Mouse (Mus musculus): ENCODE measurements at regions not wholly inside any gene's neighbourhood (a gene's known extent, or its start where the extent isn't known, plus 50 kb on each side); places are given as distances from the start of the nearest gene placed in this dataset.

DNA sequence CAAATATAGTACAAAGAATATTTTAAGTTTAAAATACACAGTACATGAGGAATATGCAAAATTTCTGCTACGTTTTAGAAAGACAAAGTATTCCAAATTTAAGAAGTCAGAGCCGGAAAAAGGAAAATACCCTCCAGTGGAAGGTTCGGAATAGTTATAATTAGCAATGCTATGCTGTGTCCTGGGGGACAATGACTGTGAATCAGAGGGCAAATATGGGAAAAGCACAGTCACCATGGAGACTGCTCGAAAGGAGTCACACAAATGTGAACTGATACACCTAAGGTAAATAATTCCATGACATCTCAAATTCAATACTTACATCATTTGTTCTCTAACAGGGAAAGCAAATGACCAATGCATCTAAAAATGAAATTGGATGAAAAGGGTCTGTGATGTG lies 707.0 kb upstream of the Nectin3 start:
- H3K27me3 ChIP-seq = no peaks in the 10 kb centered on the region
- in situ Hi-C loops (cut with MboI; ENCODE audit: low pct_unique_long_range_greater_than_20kb) = no loop called here
- ATAC-seq (no peak), DNase-seq (ENCODE audit: low read depth, low spot score) (no peak)
- POLR2A ChIA-PET = no interaction called here
- CTCF ChIA-PET = no interaction called here
- no peak for TF ChIP-seq CTCF (IDR thresholded peaks at IDR 0.05)

DNA sequence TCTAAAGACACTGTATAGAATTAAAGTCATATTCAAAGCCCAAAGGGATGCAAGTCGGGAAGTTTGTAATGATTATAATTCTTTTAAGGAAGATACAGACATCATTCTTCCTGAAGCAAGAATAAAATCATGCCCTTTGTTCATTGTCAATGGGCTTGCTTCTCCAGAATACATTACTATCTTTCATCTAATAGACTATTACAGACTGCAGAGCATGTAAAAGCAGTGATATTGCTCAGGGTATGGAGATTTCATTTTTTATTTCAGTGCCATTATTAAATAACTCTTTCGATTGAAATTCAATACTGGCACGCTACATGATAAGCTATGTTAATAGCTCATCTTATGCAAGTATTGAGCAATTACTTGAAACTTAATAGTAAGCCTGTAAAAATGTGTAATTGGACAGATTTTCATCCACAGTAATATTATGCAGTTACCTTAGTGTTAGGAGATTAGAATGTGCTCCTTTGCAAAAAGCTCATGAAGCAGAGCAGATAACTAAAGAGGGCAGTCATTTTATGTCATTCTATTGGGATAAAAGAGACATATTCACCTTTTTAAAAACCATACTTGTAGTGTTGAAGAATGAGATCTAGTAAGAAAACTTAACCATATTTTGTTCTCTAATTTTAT lies 706.5 kb upstream of the Nectin3 start:
- TF ChIP-seq CTCF (IDR thresholded peaks at IDR 0.05) = no peak
- ChIA-PET POLR2A (no interaction called here), CTCF (no interaction called here)
- H3K27me3 ChIP-seq = no peaks in the 10 kb centered on the region
- ATAC-seq (no peak), DNase-seq (ENCODE audit: low read depth, low spot score) (no peak)
- in situ Hi-C loops (cut with MboI; ENCODE audit: low pct_unique_long_range_greater_than_20kb) = no loop called here

DNA sequence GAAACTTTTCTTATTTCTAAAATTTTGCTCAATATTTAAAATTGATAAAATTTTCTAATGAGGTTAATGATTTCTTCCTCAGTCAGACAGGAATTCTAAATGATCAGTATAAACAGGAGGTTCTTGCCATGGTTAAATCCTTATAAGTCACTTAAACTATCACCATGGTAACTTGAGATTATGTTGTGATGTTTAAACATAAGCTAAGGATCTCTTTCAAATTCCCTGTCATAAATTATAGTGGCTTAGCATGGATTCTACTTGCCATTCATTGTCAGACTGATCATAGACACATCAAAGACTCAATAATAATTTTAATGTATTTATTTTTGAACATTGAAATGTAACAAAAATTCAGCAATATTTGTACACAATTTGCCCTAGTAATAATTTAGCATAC lies 705.7 kb upstream of the Nectin3 start:
- no peak for DNase-seq (ENCODE audit: low read depth, low spot score)
- no peaks in the 10 kb centered on the region for H3K27me3 ChIP-seq
- no peak for ATAC-seq
- ChIA-PET CTCF (no interaction called here), POLR2A (no interaction called here)
- in situ Hi-C loops (cut with MboI; ENCODE audit: low pct_unique_long_range_greater_than_20kb) = no loop called here
- no peak for TF ChIP-seq CTCF (IDR thresholded peaks at IDR 0.05)

DNA sequence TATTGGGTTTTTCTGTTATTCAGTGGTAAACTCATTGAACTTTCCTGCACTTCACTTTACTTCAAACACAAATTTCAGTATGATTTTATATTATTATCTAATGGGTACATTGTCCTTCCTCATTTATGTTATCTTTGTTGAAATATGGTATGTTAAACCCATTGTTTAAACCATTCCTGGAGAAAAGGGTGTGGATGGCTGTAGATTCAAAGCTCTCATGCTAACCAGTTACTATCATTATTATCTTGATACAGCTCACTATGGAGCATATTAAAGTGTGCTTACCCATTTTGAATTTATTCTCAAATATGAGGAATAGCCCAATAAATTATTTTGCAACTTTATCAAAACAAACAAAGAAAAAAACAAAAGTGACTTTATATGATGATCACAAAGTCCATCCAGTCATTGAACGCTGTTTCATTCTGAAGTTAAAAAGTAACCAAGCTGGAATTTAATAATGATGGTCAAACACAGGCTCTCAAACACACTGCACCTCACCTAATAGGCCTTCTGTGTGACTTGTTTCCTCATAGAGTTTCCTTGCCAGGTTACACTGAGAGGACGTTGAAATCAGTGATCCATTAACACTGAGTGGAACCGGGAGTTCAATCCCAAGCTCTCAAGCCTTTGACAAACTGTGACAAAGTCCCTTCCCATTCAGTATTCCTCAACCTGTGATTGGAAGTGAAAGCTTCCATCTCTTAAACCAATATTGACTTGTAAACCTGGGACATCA lies 673.3 kb upstream of the Nectin3 start:
- no peak for DNase-seq (ENCODE audit: low read depth, low spot score)
- ATAC-seq = no peak
- ChIA-PET CTCF (no interaction called here), POLR2A (no interaction called here)
- in situ Hi-C loops (cut with MboI; ENCODE audit: low pct_unique_long_range_greater_than_20kb) = no loop called here
- no peaks in the 10 kb centered on the region for H3K27me3 ChIP-seq
- no peak for TF ChIP-seq CTCF (IDR thresholded peaks at IDR 0.05)

DNA sequence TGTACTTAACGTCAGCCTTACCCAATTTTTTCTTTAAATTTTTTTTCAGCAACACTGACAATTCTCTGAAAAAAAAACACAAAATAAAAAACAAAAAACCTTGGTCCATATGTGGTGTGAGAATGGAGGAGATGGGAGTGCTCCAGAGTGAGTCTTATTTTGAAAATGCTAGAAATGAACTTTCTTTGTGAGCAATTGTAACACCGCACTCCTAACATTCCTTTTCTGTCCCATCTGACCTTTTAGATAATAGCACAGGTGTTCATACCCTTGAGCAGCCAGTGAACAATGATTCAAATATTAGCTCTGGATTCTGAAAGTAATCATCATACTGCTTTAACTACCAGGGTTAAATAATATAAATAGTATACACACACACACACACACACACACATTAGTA lies 666.2 kb upstream of the Nectin3 start:
- DNase-seq (ENCODE audit: low read depth, low spot score) = no peak
- ChIA-PET POLR2A (no interaction called here), CTCF (interaction anchor here (0.6 kb wide), 1 partner anchor 55 kb away, joined by 3 read pairs; no protein-coding TSS in a partner anchor)
- in situ Hi-C loops (cut with MboI; ENCODE audit: low pct_unique_long_range_greater_than_20kb) = no loop called here
- no peak for TF ChIP-seq CTCF (IDR thresholded peaks at IDR 0.05)
- H3K27me3 ChIP-seq = no peaks in the 10 kb centered on the region
- ATAC-seq = no peak

Measured in Patski (cell line).